Mouse (Mus musculus) small intestine, adult 2 months (tissue): Measurements from ENCODE around the gene Zfyve1.

Experiments
- CTCF ChIP-seq: fragments of 200-500 bp; IDR thresholded peaks from 2 replicates; pipeline ENCODE4 v1.5.1; 2012; ENCODE audit warnings: low read depth, mild to moderate bottlenecking, control low read depth, inconsistent platforms, low read length, moderate library complexity, mixed read lengths; ENCODE audit not compliant: insufficient replicate concordance, insufficient read length; ENCODE audit errors: extremely low read depth
- POLR2A ChIP-seq: fragments of 200-500 bp; IDR thresholded peaks from 2 replicates; pipeline ENCODE4 v1.6.1; 2012; ENCODE audit warnings: low read depth, mild to moderate bottlenecking, control low read depth, inconsistent platforms, low read length, moderate library complexity

DNA sequence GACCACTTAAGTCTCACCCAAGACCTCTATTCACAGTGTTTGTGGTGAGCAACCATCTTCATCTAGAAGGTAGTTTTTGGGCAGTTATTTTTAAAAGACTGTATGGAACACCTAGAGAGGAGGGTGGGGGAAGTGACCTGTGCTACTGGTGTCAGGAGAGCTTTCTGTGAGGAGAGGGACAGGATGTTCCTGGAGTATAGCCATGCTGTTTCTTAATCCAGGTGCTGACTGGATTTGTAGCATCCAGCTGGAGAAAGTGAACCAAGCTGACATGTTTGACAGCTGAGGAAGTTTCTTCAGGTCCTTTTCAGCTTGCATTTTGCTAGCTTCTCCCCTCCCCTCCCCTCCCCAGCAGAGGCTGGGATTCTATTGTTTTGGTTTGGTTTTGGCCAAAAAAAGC lies 52.2 kb downstream of the Zfyve1 start:
- TF ChIP-seq CTCF, result no peak
- TF ChIP-seq POLR2A, result no peak
